Comparison of ENCODE assay signal across 17 mouse cellular contexts in the genomic region with DNA sequence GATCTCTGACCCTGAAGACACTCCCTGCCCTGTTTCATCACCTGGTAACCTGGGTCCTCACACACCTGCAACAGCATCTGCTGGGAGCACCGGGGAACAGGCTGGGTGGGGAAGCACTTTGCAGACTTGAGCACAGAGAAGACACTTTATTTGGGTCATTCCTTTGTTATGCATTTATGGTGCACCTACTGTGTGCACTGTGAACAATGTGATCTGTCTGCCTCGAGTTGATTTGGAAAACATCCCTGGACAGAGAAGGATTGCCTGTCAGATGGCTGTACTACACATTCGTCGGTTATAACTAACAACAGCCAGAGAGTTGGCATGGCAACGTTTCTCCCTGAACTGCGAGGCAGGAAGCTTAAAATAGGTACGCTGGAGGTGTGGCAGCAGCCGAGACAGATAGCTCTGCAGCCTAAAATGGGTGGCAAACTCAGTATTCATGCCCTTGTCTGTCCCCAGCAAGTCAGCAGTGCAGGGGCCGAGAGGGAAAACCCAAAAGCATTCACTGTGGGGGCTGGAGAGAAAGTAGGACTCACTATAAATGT. TPM values are rescaled to one million over a fixed set of nuclear protein-coding genes. Genes with fewer than 3 reads are reported as not detected.
DNase-seq lines count a peak whose midpoint lies in the region; ATAC-seq lines count a peak whose summit lies in the region.
"Had no signal": no experiment of that assay in that cellular context is flagged by ENCODE, and none has a peak within 500 bp of the region (broad histone marks: within the 10 kb centered on the region; RNA-seq: fewer than 3 reads in every experiment).

No protein-coding gene starts in this region.

- peaks cover 3% of the 10 kb centered on the region; the same call in 1 of the 2 replicates for H3K27me3 ChIP-seq in forebrain, embryonic 16.5 days (replicated peaks; ENCODE audit: control insufficient read depth, insufficient read depth, low read length)
- H3K27me3 ChIP-seq in forebrain, embryonic 11.5 days (ENCODE audit: control insufficient read depth, insufficient read depth, low read length) = no peaks in the 10 kb centered on the region
- H3K27me3 ChIP-seq: neural tube, embryonic 12.5 days had no signal

- no peak for DNase-seq in forebrain, embryonic 11.5 days (ENCODE audit: low spot score)
- DNase-seq in layer of hippocampus, adult 9-11 months = peak; percentile 91
- DNase-seq in layer of hippocampus, adult 9-10 months (ENCODE audit: low spot score) = no peak
- DNase-seq in left cerebral cortex, postnatal 14 days (ENCODE audit: low spot score in 2 of 2) = peak; percentile 84 to 89
- peak; percentile 41 for DNase-seq in right cerebral cortex, postnatal 4 days
- no peak for DNase-seq in thymus, postnatal 10 days (ENCODE audit: low spot score in 2 of 2)
- no peak for DNase-seq in retina, embryonic 14.5 days (ENCODE audit: low spot score)
- DNase-seq: adrenal gland, postnatal 10 days; cerebellum, postnatal 10 days; gastrocnemius, postnatal 25 days; kidney, adult 8-10 months; liver, postnatal 0 days had no signal

- WGBS in forebrain, embryonic 16.5 days = 44% methylated on average over 9 of the region's 9 CpGs
- WGBS in forebrain, embryonic 11.5 days = 63% methylated on average over 9 of the region's 9 CpGs

- no peak overlapping the region for H3K4me3 ChIP-seq in forebrain, embryonic 16.5 days (replicated peaks; ENCODE audit: low read length)
- no peak overlapping the region for H3K4me3 ChIP-seq in forebrain, embryonic 11.5 days (ENCODE audit: low read depth, low read length)
- H3K4me3 ChIP-seq: midbrain, embryonic 15.5 days; neural tube, embryonic 12.5 days had no signal

- intact Hi-C loops in left cerebral cortex, postnatal 14 days (cut with DNase I) = no loop called here

- no peaks in the 10 kb centered on the region for H3K9me3 ChIP-seq in forebrain, embryonic 16.5 days (ENCODE audit: control insufficient read depth, low read length)
- no peaks in the 10 kb centered on the region for H3K9me3 ChIP-seq in forebrain, embryonic 11.5 days (ENCODE audit: control insufficient read depth, low read length)
- H3K9me3 ChIP-seq: midbrain, embryonic 15.5 days; neural tube, embryonic 12.5 days had no signal

- no peak overlapping the region for H3K4me2 ChIP-seq in forebrain, embryonic 16.5 days (ENCODE audit: low read length)
- no peak overlapping the region for H3K4me2 ChIP-seq in forebrain, embryonic 11.5 days (ENCODE audit: low read depth, low read length, severe bottlenecking)
- H3K4me2 ChIP-seq: midbrain, embryonic 15.5 days; neural tube, embryonic 12.5 days had no signal

- ATAC-seq in forebrain, embryonic 16.5 days = peak; percentile 71
- ATAC-seq in forebrain, embryonic 11.5 days (replicated peaks; ENCODE audit: low FRiP score) = no peak
- ATAC-seq: hindbrain, embryonic 16.5 days; liver, postnatal 0 days; midbrain, embryonic 15.5 days had no signal

- H3K9ac ChIP-seq in forebrain, embryonic 16.5 days (replicated peaks; ENCODE audit: low read depth, low read length) = no peak overlapping the region
- H3K9ac ChIP-seq in forebrain, embryonic 11.5 days (ENCODE audit: low read length) = no peak overlapping the region
- H3K9ac ChIP-seq: liver, postnatal 0 days; midbrain, embryonic 15.5 days; neural tube, embryonic 12.5 days had no signal

- H3K4me1 ChIP-seq in forebrain, embryonic 16.5 days (replicated peaks; ENCODE audit: control insufficient read depth, insufficient read depth, low read length) = no peaks in the 10 kb centered on the region
- H3K4me1 ChIP-seq in forebrain, embryonic 11.5 days (replicated peaks; ENCODE audit: control insufficient read depth, insufficient read depth, low read length) = no peaks in the 10 kb centered on the region
- H3K4me1 ChIP-seq: midbrain, embryonic 15.5 days had no signal

- H3K36me3 ChIP-seq in forebrain, embryonic 16.5 days (ENCODE audit: control insufficient read depth, insufficient read depth) = no peaks in the 10 kb centered on the region
- no peaks in the 10 kb centered on the region for H3K36me3 ChIP-seq in forebrain, embryonic 11.5 days (ENCODE audit: control insufficient read depth, insufficient read depth, low read length)
- H3K36me3 ChIP-seq: midbrain, embryonic 15.5 days; neural tube, embryonic 12.5 days had no signal

- 0 out of 2 replicates have a peak overlapping the region, but pooled peaks have one; percentile 13 for H3K27ac ChIP-seq in forebrain, embryonic 16.5 days (ENCODE audit: low read length)
- no peak overlapping the region for H3K27ac ChIP-seq in forebrain, embryonic 11.5 days (ENCODE audit: low read depth, low read length)
- H3K27ac ChIP-seq: macrophage; midbrain, embryonic 15.5 days; neural tube, embryonic 12.5 days had no signal

RNA-seq across cellular contexts. Expression of a gene that starts 8.7 kb away (rescaled TPM):
- polyA plus RNA-seq in forebrain, embryonic 16.5 days (2015; fragmentation: Nextera tagmentation; extraction: Ambion mirVana) = 915 and 954 TPM in 2 replicates
- 241 and 272 TPM in 2 replicates for polyA plus RNA-seq in forebrain, embryonic 11.5 days (2014; fragmentation: Nextera tagmentation; extraction: Ambion mirVana)
- total RNA-seq in left cerebral cortex, postnatal 14 days (2021) = 100 to 1,000 TPM; 376 to 387 TPM
- polyA plus RNA-seq: macrophage had no signal

Comparison
In these comparisons a context has a peak if more than half of its experiments do, and no peak if none do; other contexts are left out.
1. DNase-seq: peak in layer of hippocampus, adult 9-11 months (single experiment), left cerebral cortex, postnatal 14 days (2 of 2) and right cerebral cortex, postnatal 4 days (single experiment); none in forebrain, embryonic 11.5 days (single experiment), layer of hippocampus, adult 9-10 months (single experiment), thymus, postnatal 10 days (0 of 2) and retina, embryonic 14.5 days (single experiment).